Mouse (Mus musculus) E14TG2a.4 (cell line): ENCODE data around the gene Tyw1.

ENCODE experiments used
- H3K27me3 ChIP-seq: 2 replicates; pipeline ENCODE4 v1.6.1; 2014; ENCODE audit warnings: low read length, control low read depth; ENCODE audit not compliant: insufficient read depth
- H3K36me3 ChIP-seq: 2 replicates; pipeline ENCODE4 v1.6.1; 2014; ENCODE audit warnings: low read length, control low read depth; ENCODE audit not compliant: insufficient read depth
- H3K4me1 ChIP-seq: replicated peaks from 2 replicates; pipeline ENCODE4 v1.6.1; 2014; ENCODE audit warnings: low read depth, low read length, control low read depth
- H3K4me3 ChIP-seq: replicated peaks from 2 replicates; pipeline ENCODE4 v1.5.1; 2014; ENCODE audit warnings: mild to moderate bottlenecking, low read length
- H3K9me3 ChIP-seq: 2 replicates; pipeline ENCODE4 v1.6.1; 2014; ENCODE audit warnings: low read length, control low read depth
- CTCF ChIP-seq: conservative IDR thresholded peaks from 2 replicates; pipeline ENCODE4 v1.5.1; 2014; ENCODE audit warnings: low read length
- NANOG ChIP-seq: IDR thresholded peaks from 2 replicates; pipeline ENCODE4 v1.6.1; 2014; ENCODE audit warnings: borderline replicate concordance, low read length, mixed read lengths
- POU5F1 ChIP-seq: IDR thresholded peaks from 2 replicates; pipeline ENCODE4 v1.6.1; 2014; ENCODE audit warnings: low read length, borderline replicate concordance

The Tyw1 gene

DNA sequence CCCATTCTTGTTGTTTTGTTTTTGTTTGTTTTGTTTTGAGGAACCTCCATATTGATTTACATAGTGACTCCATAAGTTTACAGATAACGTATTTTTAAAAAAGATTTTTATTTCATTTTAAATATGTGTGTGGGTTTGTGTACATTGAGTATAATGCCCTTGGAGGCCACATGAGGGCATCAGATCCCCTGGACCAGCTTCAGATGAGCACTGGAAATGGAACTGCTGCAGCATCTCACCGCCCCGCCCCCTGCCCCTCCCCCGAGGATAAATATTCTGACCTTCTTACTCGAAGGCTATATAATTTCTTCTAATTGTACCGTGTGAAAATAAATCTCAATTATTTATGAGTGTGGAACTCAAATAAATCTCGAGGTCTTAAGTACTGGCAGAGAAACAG, 99.8 kb downstream of the Tyw1 start:
- Histone ChIP-seq H3K27me3 (peaks cover 4% of the 10 kb centered on the region; the same call in 1 of the 2 replicates), H3K4me1 (peaks cover 4% of the 10 kb centered on the region; the same call in 1 of the 2 replicates), H3K9me3 (0 out of 2 replicates have a peak, but pooled peaks cover 3% of the 10 kb centered on the region), H3K36me3 (no peaks in the 10 kb centered on the region), H3K4me3 (no peak overlapping the region)
- TF ChIP-seq POU5F1 (no peak), CTCF (no peak), NANOG (no peak)

DNA sequence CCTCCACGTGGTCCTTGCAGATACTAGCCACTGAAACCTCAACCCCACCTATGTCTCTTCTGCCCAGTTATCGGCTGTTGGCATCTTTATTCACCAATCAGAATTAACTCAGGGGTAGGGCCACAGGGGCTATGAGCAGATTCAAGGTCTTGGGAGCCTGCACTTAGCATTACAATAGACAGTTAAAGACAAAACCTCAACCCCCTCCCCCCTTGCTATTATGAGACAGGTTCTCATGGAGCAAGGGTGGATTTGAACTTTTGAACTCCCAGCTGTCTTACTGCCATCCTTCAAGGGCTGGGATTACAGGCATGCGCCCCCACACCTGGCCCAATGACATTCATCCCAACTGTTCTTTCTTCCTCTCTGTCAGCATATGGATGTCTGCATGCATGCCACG, 107.7 kb downstream of the Tyw1 start:
- H3K9me3 ChIP-seq: 0 out of 2 replicates have a peak, but pooled peaks cover 3% of the 10 kb centered on the region
- TF ChIP-seq CTCF: no peak
- no peak for TF ChIP-seq POU5F1
- peak; percentile 40; the same call in 1 of the 2 replicates for TF ChIP-seq NANOG
- H3K27me3 ChIP-seq: peaks cover 12% of the 10 kb centered on the region; the same call in 1 of the 2 replicates
- no peaks in the 10 kb centered on the region for H3K36me3 ChIP-seq
- no peak overlapping the region for H3K4me3 ChIP-seq
- peaks cover 31% of the 10 kb centered on the region for H3K4me1 ChIP-seq

DNA sequence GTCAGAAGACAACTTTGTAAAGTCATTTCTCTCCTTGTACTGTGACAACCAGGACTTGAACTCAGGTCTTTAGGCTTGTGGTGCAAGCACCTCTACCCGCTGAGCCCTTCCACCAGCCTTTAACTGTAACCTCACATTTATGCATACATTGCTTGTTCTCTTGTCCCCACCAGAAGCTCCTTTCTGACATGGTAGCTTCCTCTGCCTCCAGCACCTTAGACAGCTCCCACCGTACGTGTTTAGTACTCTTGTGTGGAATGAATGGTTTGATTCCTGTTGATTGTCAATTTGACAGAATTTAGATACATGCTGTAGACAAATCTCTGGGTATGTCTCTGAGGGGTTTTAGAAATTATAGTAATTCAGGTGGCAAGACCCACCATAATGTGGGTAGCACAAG, 108.4 kb downstream of the Tyw1 start:
- Histone ChIP-seq H3K4me3 (no peak overlapping the region), H3K36me3 (no peaks in the 10 kb centered on the region), H3K4me1 (peaks cover 31% of the 10 kb centered on the region), H3K27me3 (peaks cover 18% of the 10 kb centered on the region), H3K9me3 (0 out of 2 replicates have a peak, but pooled peaks cover 3% of the 10 kb centered on the region)
- TF ChIP-seq CTCF: no peak

DNA sequence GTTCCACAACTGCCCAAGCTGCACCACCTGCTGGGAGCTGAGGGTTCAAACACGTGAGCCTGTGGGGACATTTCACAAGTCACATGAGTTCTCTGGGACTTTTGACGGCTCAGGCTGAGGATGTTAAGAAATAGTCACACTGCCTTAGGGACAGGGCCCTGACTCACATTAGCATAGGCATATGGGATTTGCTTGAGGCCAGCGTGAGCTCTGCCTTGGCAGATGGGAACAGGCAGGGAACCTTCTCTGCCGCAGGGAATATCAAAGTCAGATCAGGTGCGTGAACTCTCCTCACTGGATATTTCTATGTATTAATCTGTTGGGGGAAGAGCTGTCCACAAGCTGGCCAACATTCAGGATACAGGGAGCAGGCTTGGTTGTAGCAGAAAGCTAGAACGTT, 112.8 kb downstream of the Tyw1 start:
- Histone ChIP-seq H3K4me1 (peaks cover 12% of the 10 kb centered on the region), H3K4me3 (no peak overlapping the region), H3K9me3 (no peaks in the 10 kb centered on the region), H3K36me3 (no peaks in the 10 kb centered on the region), H3K27me3 (peaks cover 22% of the 10 kb centered on the region)
- TF ChIP-seq POU5F1 (no peak), CTCF (no peak), NANOG (no peak)

DNA sequence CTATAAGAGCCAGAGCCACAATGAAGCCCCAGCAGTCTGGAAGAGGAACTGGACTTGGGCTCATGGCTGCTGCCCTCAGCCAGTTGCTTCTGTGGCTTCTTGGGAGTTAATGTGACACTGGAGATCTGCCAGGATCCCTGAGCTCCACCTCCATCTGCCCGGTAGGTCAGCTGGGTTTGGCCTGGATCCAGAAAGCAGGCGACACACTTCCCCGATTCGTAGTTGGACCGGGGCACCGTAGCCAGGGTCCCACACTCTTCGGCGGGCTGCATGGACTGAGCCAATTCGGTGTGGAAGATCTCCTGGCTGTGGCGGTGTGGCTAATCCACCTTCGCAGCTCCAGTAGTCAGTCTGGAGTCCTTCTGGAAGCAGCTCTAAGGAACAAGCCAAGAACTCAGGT, 113.8 kb downstream of the Tyw1 start, which contains the start of gene Caln1:
TSS of gene Caln1 (plus strand) at position 219 of the 400 bp plus-strand sequence.
- TF ChIP-seq POU5F1: no peak
- no peak for TF ChIP-seq NANOG
- no peak for TF ChIP-seq CTCF

DNA sequence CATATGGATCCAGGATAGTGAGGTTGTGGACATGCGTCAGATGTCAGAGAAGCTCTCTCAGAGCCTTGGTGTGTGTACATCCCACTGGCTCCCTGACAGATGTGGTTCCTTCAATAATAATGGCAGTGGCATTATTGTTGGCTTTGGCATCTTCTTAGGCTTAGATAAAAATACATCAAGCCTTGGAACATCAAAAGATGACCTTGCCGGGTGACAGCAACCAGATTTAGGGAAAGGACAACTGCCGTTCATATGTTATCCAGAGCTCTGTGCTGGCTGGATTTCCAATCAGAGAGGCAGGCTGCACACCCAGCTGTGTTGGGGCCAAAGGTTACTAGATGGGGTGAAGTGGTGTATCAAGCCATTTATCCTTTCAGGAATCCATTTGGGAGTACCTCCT, 120.0 kb downstream of the Tyw1 start:
- H3K9me3 ChIP-seq: no peaks in the 10 kb centered on the region
- no peak overlapping the region for H3K4me3 ChIP-seq
- TF ChIP-seq CTCF: no peak
- TF ChIP-seq POU5F1: no peak
- TF ChIP-seq NANOG: no peak
- no peaks in the 10 kb centered on the region for H3K27me3 ChIP-seq
- no peaks in the 10 kb centered on the region for H3K36me3 ChIP-seq
- no peaks in the 10 kb centered on the region for H3K4me1 ChIP-seq

More for the DNA sequence above, 113.8 kb downstream of the Tyw1 start, which contains the start of gene Caln1:
- H3K4me1 ChIP-seq: peaks cover 3% of the 10 kb centered on the region; the same call in 1 of the 2 replicates
- H3K36me3 ChIP-seq: no peaks in the 10 kb centered on the region
- H3K4me3 ChIP-seq: peak within 1 kb of the TSS; percentile 46; the same call in 1 of the 2 replicates
- H3K9me3 ChIP-seq: no peaks in the 10 kb centered on the region
- peaks cover 22% of the 10 kb centered on the region for H3K27me3 ChIP-seq

DNA sequence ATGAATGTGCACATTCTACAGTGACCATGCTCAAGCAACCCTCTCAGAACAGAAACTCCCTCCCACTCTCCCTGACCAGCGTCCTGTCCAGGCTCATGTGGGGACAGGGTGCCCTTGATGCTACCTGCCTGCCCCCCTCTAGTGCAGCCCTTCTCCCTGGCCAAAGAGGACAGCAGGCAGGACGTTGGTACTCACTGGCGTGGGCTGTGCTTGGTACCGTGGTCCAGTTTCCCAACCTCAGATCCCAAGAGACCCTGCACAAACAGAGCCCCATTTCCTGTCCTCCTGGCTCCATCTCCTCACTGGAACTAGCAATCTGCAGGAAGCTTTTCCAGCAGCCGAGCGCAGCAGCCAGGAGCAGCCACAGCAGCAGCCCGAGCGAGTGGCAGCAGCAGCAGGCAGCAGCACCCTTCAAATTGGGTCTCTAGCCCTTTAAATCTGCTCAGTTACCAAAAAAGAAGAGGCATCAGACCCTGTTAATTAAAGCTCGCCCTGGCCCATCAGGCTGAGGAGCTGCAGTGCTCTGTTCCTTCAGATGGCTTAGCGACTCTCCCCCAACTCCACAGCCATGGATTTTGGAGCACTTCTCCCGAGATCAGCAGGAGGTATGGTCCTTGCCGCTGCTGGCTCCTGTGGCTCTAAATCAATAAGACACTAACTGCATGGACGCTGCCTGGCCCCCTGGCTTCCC, 128.9 kb downstream of the Tyw1 start, which contains the start of gene A330070K13Rik:
TSS of gene A330070K13Rik (minus strand) at position 410 of the 691 bp plus-strand sequence.
- no peaks in the 10 kb centered on the region for H3K4me1 ChIP-seq
- no peaks in the 10 kb centered on the region for H3K36me3 ChIP-seq
- no peaks in the 10 kb centered on the region for H3K9me3 ChIP-seq
- no peak within 1 kb of the TSS for H3K4me3 ChIP-seq
- TF ChIP-seq NANOG (no peak), CTCF (no peak), POU5F1 (no peak)
- H3K27me3 ChIP-seq: peaks cover 14% of the 10 kb centered on the region

DNA sequence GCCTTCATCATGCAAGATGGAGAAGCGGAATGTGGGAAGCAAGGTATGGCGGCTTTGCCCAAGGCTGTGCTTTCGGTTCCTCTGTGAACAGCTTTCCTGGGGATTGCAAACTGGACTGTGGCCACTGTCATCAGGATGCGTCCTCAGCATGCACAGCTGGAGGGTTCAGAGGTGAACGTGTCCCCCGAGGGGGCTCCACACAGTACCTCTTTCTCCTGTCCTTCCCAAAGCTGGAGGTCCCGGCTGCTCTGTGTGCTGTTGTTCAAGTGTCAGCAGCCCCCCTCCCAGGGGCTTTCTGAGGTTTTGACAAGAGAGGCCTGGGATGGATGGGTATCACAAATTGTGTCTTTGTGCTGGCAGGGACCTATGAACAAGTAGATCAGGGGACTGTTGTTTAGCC, 131.0 kb downstream of the Tyw1 start:
- Histone ChIP-seq H3K4me3 (no peak overlapping the region), H3K4me1 (no peaks in the 10 kb centered on the region), H3K9me3 (no peaks in the 10 kb centered on the region), H3K27me3 (peaks cover 14% of the 10 kb centered on the region), H3K36me3 (no peaks in the 10 kb centered on the region)
- TF ChIP-seq CTCF (no peak), POU5F1 (no peak), NANOG (no peak)
